Mouse (Mus musculus) liver, adult (tissue): ENCODE data around the gene Itpkc.

ENCODE experiments used
- GATA4 ChIP-seq: IDR thresholded peaks from 2 replicates; pipeline ENCODE4 v1.6.1; 2014; ENCODE audit warnings: mild to moderate bottlenecking, low read length; ENCODE audit not compliant: insufficient replicate concordance

Itpkc gene

GRCm38 (mm10) chr7:27255721-27256120 is 27.3 kb upstream of the Itpkc start:
- TF ChIP-seq GATA4: no peak

GRCm38 (mm10) chr7:27251946-27252345 is 23.5 kb upstream of the Itpkc start:
- TF ChIP-seq GATA4: no peak

DNA sequence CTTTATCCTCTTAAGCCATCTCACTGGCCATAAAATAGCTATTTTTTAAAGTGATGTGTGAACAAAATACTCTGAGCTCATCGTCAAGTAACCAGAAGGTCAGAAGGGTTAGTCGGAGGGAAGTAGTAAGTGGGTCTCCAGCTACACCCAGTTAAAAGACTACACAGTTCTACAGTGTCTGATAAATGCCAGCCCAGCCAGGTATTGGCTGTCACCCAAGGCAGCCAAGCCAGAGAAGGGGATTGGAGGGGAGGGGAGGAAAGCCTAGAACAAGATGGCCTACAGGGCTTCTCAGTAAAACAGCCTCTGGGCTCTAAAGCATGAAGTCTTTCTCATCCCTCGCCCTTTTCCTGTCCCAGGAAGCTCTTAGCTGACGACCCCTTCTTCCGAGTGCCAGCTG is 21.5 kb upstream of the Itpkc start:
- TF ChIP-seq GATA4: no peak

- no peak for TF ChIP-seq GATA4
These were observed 20.7 kb upstream of the Itpkc start for GRCm38 (mm10) chr7:27249146-27249545.

- no peak for TF ChIP-seq GATA4
These were observed 14.8 kb upstream of the Itpkc start for GRCm38 (mm10) chr7:27243211-27243610.

- TF ChIP-seq GATA4: no peak
These were observed 10.1 kb upstream of the Itpkc start for GRCm38 (mm10) chr7:27238568-27238967.

- no peak for TF ChIP-seq GATA4
These were observed 9.1 kb upstream of the Itpkc start for GRCm38 (mm10) chr7:27237527-27237926.

DNA sequence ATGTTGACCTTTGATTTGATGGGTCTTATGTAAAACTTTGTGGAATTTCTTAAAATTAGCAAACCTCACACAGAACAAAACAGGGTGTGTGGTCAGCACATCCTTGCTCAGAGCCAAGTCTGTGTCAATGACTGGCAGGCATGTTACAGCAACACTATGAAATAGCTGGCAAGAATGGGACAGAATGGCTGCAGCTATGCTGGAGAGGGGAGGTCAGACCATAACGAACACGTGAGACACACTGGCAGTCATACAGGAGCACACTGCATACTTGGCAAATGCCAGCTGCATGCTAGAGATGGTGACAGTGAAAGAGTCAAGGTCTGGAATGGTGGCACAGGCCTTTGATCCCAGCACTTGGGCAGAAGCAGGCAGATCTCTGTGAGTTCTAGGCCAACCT is 7.3 kb upstream of the Itpkc start:
- TF ChIP-seq GATA4: no peak

- no peak for TF ChIP-seq GATA4
These were observed 4.8 kb upstream of the Itpkc start for GRCm38 (mm10) chr7:27233300-27233699.

DNA sequence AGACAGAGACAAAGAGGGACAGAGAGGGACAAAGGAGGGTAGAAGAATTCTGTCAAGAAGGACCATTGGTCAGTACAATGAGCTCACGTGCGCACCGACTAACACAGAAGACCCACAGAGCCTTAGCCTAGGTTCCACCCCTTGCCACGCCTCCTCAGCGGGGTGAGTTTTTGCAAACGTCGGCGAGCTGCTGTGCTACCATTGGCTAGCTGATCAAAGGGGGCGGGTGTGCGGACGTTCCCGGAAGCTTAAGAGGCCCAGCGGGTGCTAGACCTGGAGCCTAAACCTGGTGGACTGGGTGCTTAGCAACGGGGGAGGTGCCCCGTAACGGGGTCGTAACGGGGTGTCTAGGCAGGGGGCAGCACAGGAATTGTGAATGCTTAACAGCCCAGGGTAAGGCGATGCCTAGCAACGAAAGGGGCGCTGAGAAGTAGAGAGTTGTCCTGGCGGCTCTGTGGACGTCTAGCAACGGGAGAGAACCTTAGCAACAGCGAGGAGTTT is 4.4 kb upstream of the Itpkc start, which contains the start of gene Coq8b:
Gene Coq8b (plus strand): TSS at position 243 of the 501 bp plus-strand sequence.
- TF ChIP-seq GATA4: no peak

- no peak for TF ChIP-seq GATA4
These were observed 3.4 kb upstream of the Itpkc start for GRCm38 (mm10) chr7:27231693-27232331.

GRCm38 (mm10) chr7:27230781-27231180 is 2.3 kb upstream of the Itpkc start:
- no peak for TF ChIP-seq GATA4

DNA sequence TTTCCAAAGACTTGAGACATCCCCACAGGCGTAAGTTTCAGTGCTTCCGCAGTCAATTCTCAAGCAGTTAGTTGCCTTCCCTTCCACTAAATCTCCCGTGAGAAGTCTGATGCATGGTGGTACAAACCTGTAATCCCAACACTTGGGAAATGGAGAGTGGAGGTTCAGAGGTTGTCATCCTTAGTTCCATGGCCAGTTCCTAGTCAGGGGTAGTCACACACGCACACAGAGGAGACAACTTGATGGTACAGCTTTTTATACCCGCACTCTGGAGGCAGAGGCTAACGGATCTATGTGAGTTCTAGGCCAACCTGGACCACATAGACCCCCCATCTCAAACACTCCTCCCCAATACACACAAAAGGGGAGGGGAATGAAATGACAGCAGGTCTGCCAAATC is 404 bp upstream of the Itpkc start:
- TF ChIP-seq GATA4: no peak

DNA sequence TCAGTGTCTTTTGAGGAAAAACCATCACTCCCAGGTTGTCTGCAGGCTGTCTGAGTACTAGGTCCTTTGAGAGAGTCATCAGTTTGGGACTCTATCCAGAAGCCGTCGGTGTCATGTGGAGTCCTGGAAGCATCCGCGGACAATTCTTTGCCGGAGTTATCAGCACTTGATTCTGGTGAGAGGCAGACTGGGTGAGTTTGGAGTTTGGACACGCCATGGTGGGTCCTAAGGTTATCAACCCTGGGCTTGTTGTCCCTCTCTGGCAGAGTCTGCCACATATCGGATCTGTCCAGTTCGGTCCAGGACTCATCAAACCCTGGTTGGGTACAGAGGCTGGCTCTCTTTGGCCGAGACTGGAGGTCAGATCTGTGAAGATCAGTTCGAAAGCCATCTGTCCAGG is 785 bp downstream of the Itpkc start:
- no peak for TF ChIP-seq GATA4

DNA sequence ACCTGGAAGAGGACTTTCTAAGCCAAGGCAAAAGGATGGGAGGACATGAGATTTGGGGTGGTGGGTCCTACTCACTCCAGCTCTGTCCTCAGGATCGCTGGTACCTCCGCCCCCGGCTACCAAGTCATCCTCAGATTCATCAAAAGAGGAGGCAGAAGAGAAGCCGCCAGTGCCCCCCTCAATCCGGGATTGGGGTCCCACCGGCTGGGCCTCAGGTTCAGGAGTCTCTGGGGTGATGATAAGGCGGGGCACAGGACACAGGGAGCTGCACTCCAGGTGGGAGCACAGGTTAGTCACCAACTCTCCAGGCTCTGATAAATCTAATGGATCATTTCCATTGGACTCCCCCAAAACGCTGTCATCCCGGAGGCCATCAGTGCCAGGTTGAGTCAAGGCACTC is 1.2 kb downstream of the Itpkc start:
- TF ChIP-seq GATA4: no peak

DNA sequence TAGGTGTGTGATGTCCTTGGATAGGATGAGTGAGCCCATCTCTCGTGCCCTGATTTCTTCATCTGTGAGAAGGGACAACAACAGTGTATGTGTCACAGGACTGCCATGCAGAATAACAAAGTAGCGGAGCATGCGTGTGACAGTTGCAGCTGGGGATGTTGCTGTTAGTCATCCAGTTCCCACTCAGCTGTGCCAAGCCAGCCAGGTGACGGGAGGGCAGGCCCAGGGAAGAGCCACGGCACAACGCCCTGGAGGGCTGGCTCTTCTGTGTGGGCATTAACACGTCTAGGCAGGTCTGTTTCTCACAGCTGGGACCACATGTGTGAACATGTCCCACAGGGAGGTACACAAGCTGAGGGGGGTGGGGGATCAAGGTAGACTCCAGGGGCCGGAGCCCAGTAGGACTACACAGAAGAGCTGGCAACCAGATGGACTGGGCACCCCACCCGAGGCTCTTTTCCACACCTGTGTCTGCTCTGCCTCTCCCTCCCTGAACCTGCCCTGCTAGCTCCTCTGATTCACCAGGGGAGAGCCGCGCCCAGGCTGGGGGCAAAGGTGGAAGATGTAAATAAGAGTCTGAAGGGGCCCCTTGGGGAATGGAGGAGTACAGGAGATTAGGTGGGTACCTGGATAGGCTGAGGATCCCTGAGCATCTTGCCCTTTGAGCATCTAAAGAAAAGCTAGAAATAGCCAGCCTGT is 3.4 kb downstream of the Itpkc start:
- no peak for TF ChIP-seq GATA4
